Mouse (Mus musculus) megakaryocyte, embryonic 14.5 days (primary cell): Measurements from ENCODE around the gene 9330159F19Rik.

ENCODE experiments used
- FLI1 ChIP-seq: IDR thresholded peaks from 2 replicates; pipeline ENCODE4 v1.6.1; 2012; ENCODE audit warnings: low read length, inconsistent platforms, mixed read lengths
- GATA1 ChIP-seq: IDR thresholded peaks from 3 replicates; pipeline ENCODE4 v1.6.1; 2012; ENCODE audit warnings: mixed read lengths, low read length, inconsistent platforms, borderline replicate concordance

DNA sequence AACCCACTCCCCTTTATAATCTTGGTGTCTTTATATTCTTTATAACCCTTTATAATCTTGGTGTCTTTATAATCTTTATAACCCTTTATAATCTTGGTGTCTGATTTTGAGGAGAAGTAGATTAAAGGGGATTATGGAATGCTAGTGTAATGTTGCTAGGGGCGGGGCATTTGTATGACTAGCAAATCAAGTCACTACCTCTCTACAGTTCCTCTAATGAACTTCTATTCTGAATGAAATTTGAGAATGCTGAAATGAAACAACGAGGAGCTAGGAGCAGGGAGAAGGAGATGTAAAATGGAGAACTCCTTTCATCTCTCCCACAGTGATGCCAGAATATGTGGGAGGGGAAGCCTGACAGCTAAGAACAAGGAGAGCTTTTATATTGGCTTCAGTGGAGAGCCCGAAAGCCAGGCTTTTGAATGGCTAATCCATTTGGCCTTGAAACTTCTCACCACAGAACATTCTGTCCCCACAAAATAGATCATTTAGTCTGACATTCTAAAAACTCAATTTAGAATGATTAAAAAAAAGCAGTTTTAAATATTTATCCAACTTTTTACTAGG, 2.2 kb downstream of the 9330159F19Rik start:
- TF ChIP-seq GATA1 (no peak), FLI1 (no peak)
